Mouse (Mus musculus): ENCODE results near the gene Elmo2. TPM values are rescaled to one million over a fixed set of nuclear protein-coding genes. Genes with fewer than 3 reads are reported as not detected.

Gene Elmo2
- polyA plus RNA-seq, 1 experiment, result 20.4 TPM

GRCm38 (mm10) chr2:165285621-165286020 lies 40.7 kb downstream of the Elmo2 start:
- TF ChIP-seq SRF (IDR thresholded peaks at IDR 0.05; ENCODE audit: control insufficient read depth, insufficient read length, low read depth) (no peak), USF1 (IDR thresholded peaks at IDR 0.05; ENCODE audit: low read depth) (no peak), POLR2AphosphoS2 (IDR thresholded peaks at IDR 0.05; ENCODE audit: insufficient read length, low read depth) (no peak), MAX (IDR thresholded peaks at IDR 0.05; ENCODE audit: low read depth) (no peak), MYOG (IDR thresholded peaks at IDR 0.05; ENCODE audit: control insufficient read depth in 1 of 3, insufficient read depth in 1 of 3, insufficient read length in 2 of 3, low read depth in 2 of 3) (no peak), REST (IDR thresholded peaks at IDR 0.05; ENCODE audit: insufficient read depth, insufficient read length) (no peak), POLR2A (IDR thresholded peaks at IDR 0.05; ENCODE audit: insufficient read length, low read depth) (no peak)
- Histone ChIP-seq H3K4me3 (no peak overlapping the region), H3K27me3 (ENCODE audit: control insufficient read depth, insufficient read depth, insufficient read length) (no peaks in the 10 kb centered on the region), H3K36me3 (ENCODE audit: control insufficient read depth, insufficient read depth) (no peaks in the 10 kb centered on the region), H3K4me2 (ENCODE audit: low read depth) (no peak overlapping the region), H3K79me2 (ENCODE audit: control insufficient read depth, insufficient read depth) (no peaks in the 10 kb centered on the region), H3ac (ENCODE audit: control insufficient read depth, insufficient read length) (no peak overlapping the region)

- H3K4me3 ChIP-seq, result no peak overlapping the region
- no peaks in the 10 kb centered on the region for H3K27me3 ChIP-seq (ENCODE audit: control insufficient read depth, insufficient read depth, insufficient read length)
- H3ac ChIP-seq (ENCODE audit: control insufficient read depth, insufficient read length), result no peak overlapping the region
- no peaks in the 10 kb centered on the region for H3K36me3 ChIP-seq (ENCODE audit: control insufficient read depth, insufficient read depth)
- no peaks in the 10 kb centered on the region for H3K79me2 ChIP-seq (ENCODE audit: control insufficient read depth, insufficient read depth)
- no peak overlapping the region for H3K4me2 ChIP-seq (ENCODE audit: low read depth)
- TF ChIP-seq MYOG (IDR thresholded peaks at IDR 0.05; ENCODE audit: control insufficient read depth in 1 of 3, insufficient read depth in 1 of 3, insufficient read length in 2 of 3, low read depth in 2 of 3), result no peak
Measured at GRCm38 (mm10) chr2:165285034-165285433, 41.2 kb downstream of the Elmo2 start.

- no peak overlapping the region for H3K4me3 ChIP-seq
- H3K79me2 ChIP-seq (ENCODE audit: control insufficient read depth, insufficient read depth), result no peaks in the 10 kb centered on the region
- no peaks in the 10 kb centered on the region for H3K27me3 ChIP-seq (ENCODE audit: control insufficient read depth, insufficient read depth, insufficient read length)
- H3K36me3 ChIP-seq (ENCODE audit: control insufficient read depth, insufficient read depth), result no peaks in the 10 kb centered on the region
- no peak overlapping the region for H3ac ChIP-seq (ENCODE audit: control insufficient read depth, insufficient read length)
- no peak overlapping the region for H3K4me2 ChIP-seq (ENCODE audit: low read depth)
- TF ChIP-seq CEBPB (IDR thresholded peaks at IDR 0.05; ENCODE audit: insufficient read depth, poor library complexity, severe bottlenecking) (no peak), TCF12 (IDR thresholded peaks at IDR 0.05; ENCODE audit: insufficient read depth, poor library complexity, severe bottlenecking) (no peak), MYOG (IDR thresholded peaks at IDR 0.05; ENCODE audit: control insufficient read depth in 1 of 3, insufficient read depth in 1 of 3, insufficient read length in 2 of 3, low read depth in 2 of 3) (no peak), SRF (IDR thresholded peaks at IDR 0.05; ENCODE audit: control insufficient read depth, insufficient read length, low read depth) (no peak), REST (IDR thresholded peaks at IDR 0.05; ENCODE audit: insufficient read depth, insufficient read length) (no peak), USF1 (IDR thresholded peaks at IDR 0.05; ENCODE audit: low read depth) (no peak), MYOD1 (IDR thresholded peaks at IDR 0.05; ENCODE audit: control insufficient read depth in 1 of 3, insufficient read length in 2 of 3, low read depth in 2 of 3) (no peak), POLR2A (IDR thresholded peaks at IDR 0.05; ENCODE audit: insufficient read length, low read depth) (no peak), E2F4 (IDR thresholded peaks at IDR 0.05; ENCODE audit: insufficient read depth) (no peak), TCF3 (IDR thresholded peaks at IDR 0.05; ENCODE audit: insufficient read length, low read depth) (no peak), MAX (IDR thresholded peaks at IDR 0.05; ENCODE audit: low read depth) (no peak), POLR2AphosphoS2 (IDR thresholded peaks at IDR 0.05; ENCODE audit: insufficient read length, low read depth) (no peak)
Measured at GRCm38 (mm10) chr2:165284377-165284776, 41.9 kb downstream of the Elmo2 start.

GRCm38 (mm10) chr2:165283644-165284043 lies 42.6 kb downstream of the Elmo2 start:
- H3K79me2 ChIP-seq (ENCODE audit: control insufficient read depth, insufficient read depth), result no peaks in the 10 kb centered on the region
- H3ac ChIP-seq (ENCODE audit: control insufficient read depth, insufficient read length), result no peak overlapping the region
- H3K27me3 ChIP-seq (ENCODE audit: control insufficient read depth, insufficient read depth, insufficient read length), result no peaks in the 10 kb centered on the region
- TF ChIP-seq MYOD1 (IDR thresholded peaks at IDR 0.05; ENCODE audit: control insufficient read depth in 1 of 3, insufficient read length in 2 of 3, low read depth in 2 of 3) (no peak), POLR2AphosphoS2 (IDR thresholded peaks at IDR 0.05; ENCODE audit: insufficient read length, low read depth) (no peak), MAX (IDR thresholded peaks at IDR 0.05; ENCODE audit: low read depth) (no peak), REST (IDR thresholded peaks at IDR 0.05; ENCODE audit: insufficient read depth, insufficient read length) (no peak), CEBPB (IDR thresholded peaks at IDR 0.05; ENCODE audit: insufficient read depth, poor library complexity, severe bottlenecking) (no peak)
- H3K36me3 ChIP-seq (ENCODE audit: control insufficient read depth, insufficient read depth), result no peaks in the 10 kb centered on the region
- no peak overlapping the region for H3K4me3 ChIP-seq
- H3K4me2 ChIP-seq (ENCODE audit: low read depth), result no peak overlapping the region

- H3K27me3 ChIP-seq (ENCODE audit: control insufficient read depth, insufficient read depth, insufficient read length), result no peaks in the 10 kb centered on the region
- TF ChIP-seq E2F4 (IDR thresholded peaks at IDR 0.05; ENCODE audit: insufficient read depth), result no peak
- no peak for TF ChIP-seq MYOG (IDR thresholded peaks at IDR 0.05; ENCODE audit: control insufficient read depth in 1 of 3, insufficient read depth in 1 of 3, insufficient read length in 2 of 3, low read depth in 2 of 3)
- no peak for TF ChIP-seq REST (IDR thresholded peaks at IDR 0.05; ENCODE audit: insufficient read depth, insufficient read length)
- no peaks in the 10 kb centered on the region for H3K36me3 ChIP-seq (ENCODE audit: control insufficient read depth, insufficient read depth)
Measured at GRCm38 (mm10) chr2:165281779-165282311, 44.4 kb downstream of the Elmo2 start.

More at GRCm38 (mm10) chr2:165281779-165282311, 44.4 kb downstream of the Elmo2 start:
- Histone ChIP-seq H3K79me2 (ENCODE audit: control insufficient read depth, insufficient read depth) (no peaks in the 10 kb centered on the region), H3K4me2 (ENCODE audit: low read depth) (no peak overlapping the region), H3K4me3 (no peak overlapping the region), H3ac (ENCODE audit: control insufficient read depth, insufficient read length) (no peak overlapping the region)

All from myocyte (in vitro differentiated cells).